Mouse (Mus musculus): ENCODE data around the gene Plk5. TPM values are rescaled to one million over a fixed set of nuclear protein-coding genes. Genes with fewer than 3 reads are reported as not detected.

Gene Plk5
- polyA plus RNA-seq, 1 experiment from 2014 or later: 1.5 TPM

DNA sequence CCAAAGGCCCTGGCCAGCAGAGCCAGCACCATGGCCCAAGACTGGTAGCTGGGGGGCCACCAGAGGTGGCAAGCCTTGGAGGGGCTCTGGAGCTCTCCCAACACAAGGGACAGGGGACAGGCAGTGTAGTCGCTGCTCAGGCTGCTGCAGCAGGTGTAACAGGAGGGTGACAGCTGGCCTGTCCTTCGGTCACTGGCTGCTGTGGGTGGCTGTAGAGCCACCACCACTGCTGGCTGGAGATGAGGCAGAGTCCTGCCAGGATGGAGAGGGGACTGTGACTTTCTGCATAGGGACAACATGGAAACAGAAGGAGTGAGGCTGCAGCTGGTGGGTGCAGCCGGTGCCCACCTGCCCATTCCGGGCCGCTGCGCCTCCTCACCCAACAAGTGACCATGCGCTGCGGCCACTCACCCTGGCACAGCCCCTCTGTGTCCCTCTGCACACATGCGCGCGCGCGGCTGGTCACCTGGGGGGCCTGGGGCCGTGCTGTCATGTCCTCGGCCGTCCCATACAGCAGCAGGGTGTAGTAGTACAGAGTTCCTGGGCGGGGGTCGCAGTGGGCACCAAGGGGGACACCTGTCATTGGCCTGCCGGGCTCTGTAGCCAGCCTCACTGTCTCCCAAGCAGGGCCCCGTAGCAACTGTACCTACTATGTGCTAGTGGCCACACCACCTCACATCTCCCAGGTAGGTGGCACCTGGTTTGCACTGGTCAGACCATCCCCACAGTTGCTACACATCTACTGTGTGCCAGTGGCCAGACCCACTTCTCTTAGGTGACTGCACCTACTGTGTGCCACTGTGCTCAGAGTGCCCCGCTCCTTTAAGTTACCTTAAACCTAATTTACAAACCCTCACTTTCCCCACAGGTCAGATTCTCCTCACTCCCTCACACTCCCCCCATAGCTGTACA lies 34.3 kb upstream of the Plk5 start:
- Histone ChIP-seq H3K36me3 (peaks cover 18% of the 10 kb centered on the region), H3K4me1 (replicated peaks) (peaks cover 43% of the 10 kb centered on the region), H3K9ac (no peak overlapping the region), H3K4me2 (peak overlapping the region; percentile 83), H3K9me3 (no peaks in the 10 kb centered on the region), H3K4me3 (0 out of 2 replicates have a peak overlapping the region, but pooled peaks have one; percentile 42), H3K27ac (replicated peaks) (no peak overlapping the region), H3K27me3 (peaks cover 15% of the 10 kb centered on the region; the same call in 1 of the 2 replicates)
- WGBS: 90% methylated on average over 21 of the region's 21 CpGs
- ATAC-seq (ENCODE audit: low read depth): no peak

- no peaks in the 10 kb centered on the region for H3K9me3 ChIP-seq
These were observed 33.4 kb upstream of the Plk5 start for GRCm38 (mm10) chr10:80322811-80323211.

GRCm38 (mm10) chr10:80323261-80324119 lies 32.8 kb upstream of the Plk5 start:
- Histone ChIP-seq H3K4me1 (replicated peaks) (peaks cover 34% of the 10 kb centered on the region), H3K27me3 (peaks cover 15% of the 10 kb centered on the region; the same call in 1 of the 2 replicates), H3K9me3 (no peaks in the 10 kb centered on the region), H3K4me2 (peak overlapping the region; percentile 83), H3K27ac (replicated peaks) (no peak overlapping the region), H3K36me3 (peaks cover 3% of the 10 kb centered on the region), H3K4me3 (peak overlapping the region; percentile 42), H3K9ac (peak overlapping the region; percentile 60)
- 2% methylated on average over 42 of the region's 46 CpGs for WGBS
- peak; percentile 13 for ATAC-seq (ENCODE audit: low read depth)

More at GRCm38 (mm10) chr10:80322811-80323211, 33.4 kb upstream of the Plk5 start:
- ATAC-seq (ENCODE audit: low read depth): 0 out of 2 replicates have a peak, but pooled peaks have one; percentile 4
- WGBS: 5% methylated on average over 28 of the region's 28 CpGs
- Histone ChIP-seq H3K9ac (peak overlapping the region; percentile 60), H3K4me3 (peak overlapping the region; percentile 42), H3K27me3 (peaks cover 15% of the 10 kb centered on the region; the same call in 1 of the 2 replicates), H3K36me3 (peaks cover 9% of the 10 kb centered on the region), H3K27ac (replicated peaks) (no peak overlapping the region), H3K4me2 (peak overlapping the region; percentile 83), H3K4me1 (replicated peaks) (peaks cover 34% of the 10 kb centered on the region)

DNA sequence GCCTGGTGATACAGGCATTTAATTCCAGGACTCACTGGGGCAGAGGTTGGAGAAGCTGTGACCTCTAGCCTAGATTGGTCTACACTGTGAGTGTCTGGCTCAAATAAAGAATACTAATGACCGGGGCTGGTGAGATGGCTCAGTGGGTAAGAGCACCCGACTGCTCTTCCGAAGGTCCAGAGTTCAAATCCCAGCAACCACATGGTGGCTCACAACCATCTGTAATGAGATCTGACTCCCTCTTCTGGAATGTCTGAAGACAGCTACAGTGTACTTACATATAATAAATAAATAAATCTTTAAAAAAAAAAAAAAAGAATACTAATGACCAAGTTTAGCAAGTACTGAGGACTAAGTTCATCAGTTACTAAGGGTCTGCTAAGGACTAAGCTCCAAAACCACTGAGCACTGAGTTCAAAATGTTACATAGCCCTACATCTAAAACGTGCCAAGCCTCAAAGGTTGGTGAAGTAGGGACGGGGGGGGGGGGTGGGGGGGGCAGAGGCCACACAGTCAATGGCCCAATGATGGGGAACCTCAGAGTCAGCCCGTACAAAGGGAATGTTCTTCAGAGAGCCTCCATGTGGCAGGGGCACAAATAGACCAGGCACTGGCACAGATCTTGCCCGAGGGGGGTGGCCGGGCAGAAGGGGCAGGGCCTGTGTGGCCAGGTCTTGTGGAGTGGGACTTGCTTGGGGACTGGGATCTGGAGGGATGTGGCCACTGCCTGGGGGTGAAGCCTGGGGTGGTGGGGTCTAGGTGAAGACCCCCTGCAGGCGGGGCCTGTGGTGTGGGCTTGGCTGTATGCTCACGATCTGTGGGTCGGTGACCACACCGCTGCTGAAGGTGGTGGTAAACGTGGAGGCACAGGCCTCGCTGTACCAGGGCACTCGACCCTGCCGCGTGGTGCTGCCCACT lies 31.9 kb upstream of the Plk5 start:
- no peak overlapping the region for H3K27ac ChIP-seq (replicated peaks)
- peak overlapping the region; percentile 42; the same call in 1 of the 2 replicates for H3K4me3 ChIP-seq
- no peaks in the 10 kb centered on the region for H3K9me3 ChIP-seq
- no peaks in the 10 kb centered on the region for H3K36me3 ChIP-seq
- WGBS: 76% methylated on average over 17 of the region's 17 CpGs
- ATAC-seq (ENCODE audit: low read depth): no peak
- H3K9ac ChIP-seq: no peak overlapping the region; the same call in 1 of the 2 replicates
- H3K4me1 ChIP-seq (replicated peaks): peaks cover 30% of the 10 kb centered on the region
- peaks cover 15% of the 10 kb centered on the region; the same call in 1 of the 2 replicates for H3K27me3 ChIP-seq
- peak overlapping the region; percentile 83 for H3K4me2 ChIP-seq

- H3K36me3 ChIP-seq: no peaks in the 10 kb centered on the region
- no peak overlapping the region for H3K4me3 ChIP-seq
- H3K4me1 ChIP-seq (replicated peaks): peaks cover 29% of the 10 kb centered on the region
- H3K9me3 ChIP-seq: no peaks in the 10 kb centered on the region
- WGBS: 81% methylated on average over 21 of the region's 21 CpGs
- H3K4me2 ChIP-seq: no peak overlapping the region
- H3K27ac ChIP-seq (replicated peaks): no peak overlapping the region
- H3K27me3 ChIP-seq: peaks cover 15% of the 10 kb centered on the region; the same call in 1 of the 2 replicates
- no peak for ATAC-seq (ENCODE audit: low read depth)
- no peak overlapping the region for H3K9ac ChIP-seq
These were observed 31.2 kb upstream of the Plk5 start for GRCm38 (mm10) chr10:80325045-80325444.

DNA sequence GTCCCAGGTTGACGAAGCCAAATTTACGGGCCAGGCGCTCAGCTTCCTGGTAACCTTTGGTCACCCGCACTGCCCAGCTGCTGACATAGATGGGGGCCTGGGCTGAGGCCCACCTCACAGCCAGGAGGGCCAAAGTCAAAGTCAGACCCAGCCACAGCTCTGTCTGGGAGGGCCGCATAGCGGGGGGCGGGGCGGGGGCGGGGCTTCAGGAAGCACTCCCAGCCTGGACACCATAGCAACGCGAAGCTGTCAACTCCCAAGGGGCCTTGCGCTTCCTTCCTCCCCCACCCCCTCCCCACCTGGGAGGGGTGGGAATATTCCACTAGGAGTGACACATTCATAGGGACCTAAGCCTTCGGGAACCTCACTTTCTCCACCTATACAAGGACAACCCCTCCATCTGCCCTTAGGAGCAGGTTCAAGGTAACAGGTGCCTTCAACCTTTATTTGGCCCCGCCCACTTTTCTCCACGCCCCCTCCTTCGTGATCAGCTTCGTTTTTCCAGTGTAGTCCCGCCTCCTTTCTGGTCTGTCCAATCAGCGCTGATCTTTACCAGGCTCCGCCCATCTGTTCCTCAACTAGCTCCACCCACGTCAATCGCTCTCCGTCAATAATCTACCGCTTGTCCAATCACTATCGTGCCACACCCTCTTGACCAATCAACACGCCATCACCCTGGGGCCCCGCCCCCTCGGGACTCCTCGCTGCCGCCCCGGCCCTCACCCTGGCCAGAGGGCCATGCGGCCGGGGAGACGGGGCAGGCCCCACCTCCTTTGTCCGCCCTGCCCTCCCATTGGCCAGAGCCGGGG lies 26.8 kb upstream of the Plk5 start, which contains the start of the genes Pcsk4 and Reep6:
TSS of gene Pcsk4 (minus strand) at position 226 of the 809 bp plus-strand sequence.
TSS of gene Reep6 (plus strand) at position 681 of the 809 bp plus-strand sequence.
- peaks cover 33% of the 10 kb centered on the region for H3K27me3 ChIP-seq
- H3K9ac ChIP-seq: peak within 1 kb of the TSS; percentile 60
- WGBS: 5% methylated on average over 36 of the region's 36 CpGs
- peak within 1 kb of the TSS; percentile 48 for H3K4me3 ChIP-seq
- peak within 1 kb of the TSS; percentile 80 for H3K4me2 ChIP-seq
- no peaks in the 10 kb centered on the region for H3K36me3 ChIP-seq
- peaks cover 18% of the 10 kb centered on the region for H3K4me1 ChIP-seq (replicated peaks)
- no peaks in the 10 kb centered on the region for H3K9me3 ChIP-seq
- ATAC-seq (ENCODE audit: low read depth): peak; percentile 92
- H3K27ac ChIP-seq (replicated peaks): no peak within 1 kb of the TSS

- 2% methylated on average over 41 of the region's 41 CpGs for WGBS
- peaks cover 33% of the 10 kb centered on the region for H3K27me3 ChIP-seq
- H3K4me2 ChIP-seq: peak overlapping the region; percentile 80
- no peak for ATAC-seq (ENCODE audit: low read depth)
- H3K36me3 ChIP-seq: no peaks in the 10 kb centered on the region
- H3K9ac ChIP-seq: peak overlapping the region; percentile 60
- no peaks in the 10 kb centered on the region for H3K9me3 ChIP-seq
- H3K4me3 ChIP-seq: peak overlapping the region; percentile 48
- no peak overlapping the region for H3K27ac ChIP-seq (replicated peaks)
- H3K4me1 ChIP-seq (replicated peaks): peaks cover 18% of the 10 kb centered on the region
These were observed 26.2 kb upstream of the Plk5 start for GRCm38 (mm10) chr10:80330084-80330483.

GRCm38 (mm10) chr10:80330888-80331287 lies 25.4 kb upstream of the Plk5 start:
- Histone ChIP-seq H3K9me3 (no peaks in the 10 kb centered on the region), H3K4me2 (peak overlapping the region; percentile 80), H3K4me1 (replicated peaks) (peaks cover 18% of the 10 kb centered on the region), H3K27ac (replicated peaks) (no peak overlapping the region), H3K36me3 (no peaks in the 10 kb centered on the region), H3K4me3 (0 out of 2 replicates have a peak overlapping the region, but pooled peaks have one; percentile 48), H3K27me3 (peaks cover 30% of the 10 kb centered on the region), H3K9ac (no peak overlapping the region)
- 73% methylated on average over 2 of the region's 2 CpGs for whole genome bisulfite sequencing
- ATAC-seq (ENCODE audit: low read depth): no peak

GRCm38 (mm10) chr10:80331636-80332524 lies 24.4 kb upstream of the Plk5 start:
- no peak overlapping the region for H3K4me3 ChIP-seq
- H3K4me1 ChIP-seq (replicated peaks): peaks cover 18% of the 10 kb centered on the region
- no peak overlapping the region for H3K4me2 ChIP-seq
- no peak overlapping the region for H3K9ac ChIP-seq
- no peaks in the 10 kb centered on the region for H3K9me3 ChIP-seq
- 69% methylated on average over 10 of the region's 10 CpGs for WGBS
- peaks cover 29% of the 10 kb centered on the region for H3K27me3 ChIP-seq
- ATAC-seq (ENCODE audit: low read depth): no peak
- H3K27ac ChIP-seq (replicated peaks): no peak overlapping the region
- no peaks in the 10 kb centered on the region for H3K36me3 ChIP-seq

Data from neural tube, embryonic 13.5 days (tissue).